Mouse (Mus musculus) right cerebral cortex, postnatal 4 days (tissue): Measurements from ENCODE around the gene Gtf2f1.

Experiments used
- DNase-seq: peaks from one replicate; pipeline ENCODE4 v3.0.0-alpha.2; 2022

Gene Gtf2f1

DNA sequence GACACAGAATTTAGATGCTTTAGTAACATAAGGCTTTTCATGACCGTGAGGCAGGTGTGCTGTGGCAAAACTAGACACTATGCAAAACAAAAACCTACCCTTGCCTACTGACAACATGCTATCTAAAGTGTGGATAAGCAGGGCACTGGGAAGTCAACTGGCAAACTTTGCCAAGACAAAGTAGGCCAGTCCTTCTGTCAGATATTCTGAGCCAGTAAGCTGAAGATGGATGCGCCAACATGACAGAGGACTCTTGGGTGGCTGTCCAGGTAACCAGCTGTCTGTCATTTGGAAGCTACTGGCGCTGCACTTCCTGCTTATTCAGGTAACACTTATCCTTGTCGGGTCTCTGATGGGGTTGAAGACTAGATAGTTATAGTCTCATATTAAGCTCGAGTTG lies 41.0 kb downstream of the Gtf2f1 start:
- no peak for DNase-seq

DNA sequence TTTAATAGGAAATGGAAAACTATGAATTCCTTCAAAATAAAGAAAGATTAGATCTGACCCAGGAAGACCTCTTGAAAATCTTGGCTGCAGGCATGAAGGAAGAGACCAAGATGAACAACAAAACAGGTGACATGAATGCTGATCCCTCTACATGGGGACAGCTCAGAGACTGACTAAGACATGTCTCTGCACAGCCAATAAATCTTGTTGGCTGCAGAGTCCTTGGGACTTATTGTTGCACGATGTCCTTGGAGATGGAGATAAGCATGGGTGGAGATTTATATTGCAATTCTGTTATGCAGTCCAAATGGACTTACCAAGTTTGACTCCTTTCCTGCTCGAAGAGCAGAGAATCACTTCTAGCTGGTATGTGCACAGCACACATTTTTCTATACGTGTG lies 41.8 kb downstream of the Gtf2f1 start:
- DNase-seq = no peak

DNA sequence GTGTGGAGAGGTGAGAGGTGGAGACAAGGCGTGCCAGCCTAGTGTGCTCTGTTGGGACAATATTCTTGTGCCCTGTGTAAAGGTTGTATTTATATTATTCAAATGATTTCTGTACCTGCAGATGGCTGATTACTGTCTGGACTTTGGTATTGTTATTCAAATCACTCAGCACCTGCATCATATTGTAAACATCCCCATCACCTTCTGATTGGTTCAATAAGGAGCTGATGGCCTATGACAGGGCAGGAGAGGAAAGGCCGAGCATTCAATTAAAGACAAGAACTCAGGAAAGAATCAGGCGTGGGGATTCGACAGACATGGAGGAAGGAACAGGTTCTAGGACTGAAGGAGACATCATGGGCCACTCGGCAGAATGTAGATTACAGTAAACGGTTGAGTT lies 47.4 kb downstream of the Gtf2f1 start:
- DNase-seq = no peak

DNA sequence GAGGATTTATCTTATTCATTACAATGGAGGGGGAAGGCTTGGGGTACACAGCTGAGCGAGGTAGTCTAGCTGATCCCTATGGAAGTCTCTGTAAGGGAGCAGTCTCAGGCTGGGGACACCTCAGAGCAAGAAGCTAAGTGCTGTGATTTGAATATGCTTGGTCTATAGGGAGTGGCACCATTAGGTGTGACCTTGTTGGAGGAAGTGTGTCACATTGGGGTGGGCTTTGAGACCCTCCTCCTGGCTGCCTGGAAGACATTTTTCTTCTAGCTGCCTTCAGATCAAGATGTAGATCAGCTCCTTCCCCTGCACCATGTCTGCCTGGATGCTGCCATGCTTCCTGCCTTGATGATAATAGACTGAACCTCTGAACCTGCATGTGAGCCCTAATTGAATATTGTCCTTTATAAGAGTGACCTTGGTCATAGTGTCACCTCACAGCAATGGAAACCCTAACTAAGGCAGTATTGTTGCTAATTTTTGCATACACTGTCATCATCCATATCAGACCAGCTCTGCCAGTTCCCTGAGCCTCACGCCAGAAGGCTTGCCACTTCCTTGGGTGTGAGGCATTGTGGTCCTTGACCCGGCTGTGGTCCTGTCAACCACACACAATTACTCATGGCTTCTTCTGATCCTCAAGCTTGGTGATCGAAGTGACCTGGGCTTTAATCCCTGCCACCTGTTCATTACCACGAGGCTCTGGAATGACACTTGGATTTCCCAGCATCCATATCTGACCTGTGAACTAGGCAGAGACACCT lies 48.3 kb downstream of the Gtf2f1 start:
- no peak for DNase-seq

DNA sequence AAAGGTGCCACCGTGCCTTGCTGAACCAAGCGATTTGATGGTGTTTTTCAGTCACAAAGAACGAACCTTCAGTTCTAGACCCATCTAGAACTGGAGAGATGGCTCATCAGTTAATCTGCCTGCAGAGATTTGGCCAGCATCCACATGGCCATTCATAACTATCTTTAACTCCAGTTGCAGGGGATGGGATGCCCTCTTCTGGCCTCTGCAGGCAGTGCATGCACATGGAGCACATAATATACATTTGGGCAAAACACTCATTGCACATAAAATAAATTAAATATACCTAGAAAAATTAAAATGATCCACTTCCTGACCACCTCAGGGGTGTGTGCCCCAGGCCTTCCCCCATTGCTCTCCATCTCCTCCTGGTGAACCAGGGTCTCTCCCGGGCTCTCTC lies 49.2 kb downstream of the Gtf2f1 start:
- DNase-seq = no peak

DNA sequence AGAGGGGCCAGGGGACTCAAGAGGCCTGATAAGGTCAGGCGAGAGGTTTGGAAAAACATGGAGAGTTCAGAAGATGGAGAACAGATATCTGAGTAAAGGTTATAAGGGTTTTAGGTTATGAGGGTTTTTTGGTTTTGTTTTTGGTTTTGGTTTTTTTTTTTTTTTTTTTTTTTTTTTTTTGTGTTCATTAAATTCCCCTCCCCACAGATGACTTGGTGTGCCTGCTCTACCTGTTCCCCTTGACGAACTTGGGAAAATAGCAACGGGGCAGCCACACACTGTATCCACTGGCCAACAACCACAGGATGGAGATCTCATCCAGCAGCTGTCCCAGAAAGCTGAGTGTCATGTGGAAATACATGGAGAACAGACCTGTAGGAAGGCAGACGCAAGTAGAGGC lies 52.4 kb downstream of the Gtf2f1 start:
- no peak for DNase-seq

DNA sequence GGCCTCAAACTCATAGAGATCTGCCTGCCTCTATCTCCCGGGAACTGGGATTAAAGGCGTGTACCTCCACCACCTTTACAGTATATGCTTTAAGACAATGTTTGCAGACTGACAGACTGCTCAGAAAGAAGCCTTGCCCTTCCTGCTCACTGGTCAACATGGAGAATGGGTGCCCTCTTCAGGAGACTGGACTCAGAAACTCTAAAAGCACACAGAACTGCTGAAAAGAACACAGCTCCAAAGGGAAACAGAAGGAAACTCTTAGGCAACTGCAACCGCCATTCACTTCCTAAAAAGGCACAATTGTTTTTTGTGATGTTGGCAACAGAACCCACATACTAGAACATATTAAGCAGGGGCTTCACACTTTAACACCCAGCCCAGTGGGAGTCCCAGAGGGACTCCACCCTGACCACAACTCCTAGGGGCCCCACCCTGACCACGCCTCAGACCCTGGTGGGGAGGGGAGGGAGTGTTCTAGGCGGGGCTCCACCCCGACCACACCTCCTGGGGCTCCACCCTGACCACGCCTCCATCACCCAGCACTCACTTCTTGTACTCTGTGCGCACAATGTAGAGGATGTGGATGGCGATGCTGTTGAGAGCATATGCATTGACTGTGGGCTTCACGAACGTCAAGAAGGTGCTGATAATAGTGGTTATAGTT lies 53.2 kb downstream of the Gtf2f1 start:
- no peak for DNase-seq

DNA sequence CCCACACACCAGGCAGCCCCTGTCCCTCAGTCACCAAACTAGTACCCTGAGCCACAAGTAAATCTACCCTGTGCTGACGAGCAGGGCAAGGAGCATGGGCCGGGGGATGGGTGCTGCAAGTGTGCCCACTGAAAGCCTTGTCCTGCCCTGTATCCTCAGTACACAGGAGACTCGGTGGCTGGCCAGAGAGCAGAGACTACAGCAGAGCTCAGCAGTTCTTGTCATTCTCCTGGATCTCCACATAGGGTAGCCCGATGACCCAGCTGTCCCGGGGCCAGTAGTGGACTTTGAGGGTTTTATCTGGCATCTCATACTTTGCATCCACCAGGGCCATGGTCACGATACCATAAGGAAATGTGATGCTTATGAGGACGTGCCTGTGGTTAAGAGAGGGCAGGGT lies 56.2 kb downstream of the Gtf2f1 start:
- no peak for DNase-seq
